Mouse (Mus musculus): ENCODE measurements at regions not wholly inside any gene's neighbourhood (a gene's known extent, or its start where the extent isn't known, plus 50 kb on each side); places are given as distances from the start of the nearest gene placed in this dataset.
"Not testable (repeated sequence)": the region's sequence is repeated elsewhere in the genome, so short reads cannot be mapped to it uniquely, and the experiment has no call there.

DNA sequence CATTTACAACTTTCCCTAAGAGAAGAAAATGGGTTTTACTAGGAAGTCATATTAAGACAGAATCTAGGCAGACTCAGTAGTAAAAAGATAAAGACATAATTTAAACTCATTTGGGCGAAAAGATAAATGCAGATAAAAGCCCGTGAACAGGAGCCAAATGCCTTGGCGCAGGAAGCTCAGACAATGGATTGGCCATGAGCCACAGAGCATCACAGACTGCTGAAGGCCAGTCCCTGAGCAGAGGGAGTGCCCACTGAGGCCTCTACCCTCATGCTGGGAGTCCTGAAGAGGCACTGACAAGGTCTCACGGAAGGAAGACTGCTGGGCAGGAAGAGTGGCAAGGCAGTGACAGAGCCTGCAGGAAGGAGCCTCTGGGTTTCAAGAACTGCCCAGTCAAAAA lies 136.0 kb upstream of the Ttc29 start:
- no peak for DNase-seq

GRCm38 (mm10) chr8:78081395-78081794 lies 131.7 kb upstream of the Ttc29 start:
- DNase-seq = not testable (repeated sequence)

- no peak for DNase-seq
Observed at GRCm38 (mm10) chr8:78083012-78083411, 130.1 kb upstream of the Ttc29 start.

- no peak for DNase-seq
Observed at GRCm38 (mm10) chr8:78086361-78086760, 126.7 kb upstream of the Ttc29 start.

GRCm38 (mm10) chr8:78090382-78091122 lies 122.5 kb upstream of the Ttc29 start:
- no peak for DNase-seq

GRCm38 (mm10) chr8:78096383-78096782 lies 116.7 kb upstream of the Ttc29 start:
- DNase-seq = no peak

GRCm38 (mm10) chr8:78098191-78098745 lies 114.8 kb upstream of the Ttc29 start:
- no peak for DNase-seq

GRCm38 (mm10) chr8:78099091-78099490 lies 114.0 kb upstream of the Ttc29 start:
- DNase-seq = no peak

DNA sequence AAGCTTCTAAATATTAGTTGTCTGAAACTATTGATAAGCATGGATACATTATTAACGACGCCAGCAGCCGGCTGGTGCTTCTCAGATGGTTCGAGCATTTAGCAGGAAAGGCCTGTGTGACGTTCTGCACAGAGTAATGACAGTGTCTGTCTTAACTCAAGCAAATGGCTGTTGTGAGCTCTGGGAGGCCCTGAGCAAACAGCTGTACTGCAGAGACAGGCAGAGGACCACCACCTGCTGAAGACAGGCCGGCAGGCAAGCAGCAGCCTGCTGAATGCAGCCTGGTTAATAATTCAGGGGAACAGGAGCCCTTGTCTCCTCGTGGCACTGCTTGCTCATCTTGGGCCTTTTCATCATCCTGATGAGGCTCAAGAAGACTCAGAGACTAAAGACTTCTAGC lies 105.8 kb upstream of the Ttc29 start:
- DNase-seq = no peak

DNA sequence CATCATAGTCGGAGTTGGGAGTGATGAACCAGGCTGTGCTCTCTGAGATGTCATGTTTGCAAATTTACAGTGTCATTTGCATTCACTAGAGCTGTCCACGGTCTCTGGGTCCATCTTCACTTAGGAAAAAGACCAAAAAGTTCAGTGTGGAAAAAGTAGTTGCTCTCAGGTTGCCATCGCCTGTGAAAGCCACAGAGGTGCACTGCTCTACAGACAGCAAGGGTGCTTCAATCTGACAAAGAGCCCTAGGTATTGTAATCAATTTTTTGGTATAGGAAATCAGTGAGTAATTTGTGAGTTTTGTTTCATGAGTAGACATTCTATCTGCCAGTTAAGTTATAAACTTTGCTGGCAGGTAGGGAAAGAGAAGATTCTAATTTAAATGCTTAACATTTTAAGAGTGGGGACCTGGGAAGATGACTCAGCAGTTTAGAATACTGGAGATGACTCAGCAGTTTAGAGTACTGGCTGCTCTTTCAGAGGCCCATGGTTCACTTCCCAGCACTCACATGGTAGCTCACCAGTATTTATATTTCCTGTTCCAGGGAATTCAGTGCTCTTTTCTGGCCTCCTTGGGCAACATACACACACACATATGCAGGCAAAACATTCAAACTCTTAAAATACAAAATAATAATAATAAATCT lies 103.0 kb upstream of the Ttc29 start:
- DNase-seq = no peak

DNA sequence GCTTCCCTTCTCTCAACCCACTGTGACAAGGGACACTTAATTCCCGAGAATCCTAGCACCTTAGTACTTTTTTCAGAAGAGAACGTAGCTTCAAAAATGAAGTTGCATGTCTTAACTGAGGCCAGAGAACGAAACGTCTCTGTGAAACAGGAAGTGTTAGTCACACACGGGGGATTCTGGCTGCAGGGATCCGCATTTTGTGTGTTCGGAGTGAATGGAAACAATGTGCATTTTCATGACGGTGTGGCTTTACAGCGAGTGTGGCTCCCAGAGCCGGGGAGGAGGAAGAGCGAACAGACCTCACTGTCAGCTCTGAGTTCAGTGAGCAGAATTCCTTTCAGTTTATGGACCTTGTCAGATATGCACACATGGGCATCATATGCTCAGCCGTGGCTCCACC lies 100.0 kb upstream of the Ttc29 start:
- no peak for DNase-seq

- DNase-seq = no peak
Observed at GRCm38 (mm10) chr8:78114512-78114911, 98.6 kb upstream of the Ttc29 start.

DNA sequence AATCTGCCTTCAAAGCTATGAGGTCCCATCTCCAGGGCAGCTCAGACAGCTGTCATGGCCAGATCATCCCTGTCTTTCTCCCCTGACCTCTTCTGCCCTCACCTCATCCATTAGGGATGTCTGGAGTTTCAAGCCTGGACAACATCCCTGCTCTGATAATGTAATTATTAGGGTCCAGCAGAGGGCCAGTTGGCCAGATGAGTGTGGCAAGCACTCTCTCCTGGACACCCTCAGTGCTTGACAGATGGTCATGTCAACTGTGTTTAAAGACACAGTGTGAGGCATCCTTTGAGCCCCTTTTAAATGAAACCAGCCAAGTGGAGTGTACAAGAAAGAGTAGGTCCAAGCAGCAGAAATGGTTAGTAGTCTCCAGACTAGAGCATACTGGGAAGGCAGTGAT lies 95.9 kb upstream of the Ttc29 start:
- no peak for DNase-seq

- no peak for DNase-seq
Observed at GRCm38 (mm10) chr8:78118493-78118892, 94.6 kb upstream of the Ttc29 start.

DNA sequence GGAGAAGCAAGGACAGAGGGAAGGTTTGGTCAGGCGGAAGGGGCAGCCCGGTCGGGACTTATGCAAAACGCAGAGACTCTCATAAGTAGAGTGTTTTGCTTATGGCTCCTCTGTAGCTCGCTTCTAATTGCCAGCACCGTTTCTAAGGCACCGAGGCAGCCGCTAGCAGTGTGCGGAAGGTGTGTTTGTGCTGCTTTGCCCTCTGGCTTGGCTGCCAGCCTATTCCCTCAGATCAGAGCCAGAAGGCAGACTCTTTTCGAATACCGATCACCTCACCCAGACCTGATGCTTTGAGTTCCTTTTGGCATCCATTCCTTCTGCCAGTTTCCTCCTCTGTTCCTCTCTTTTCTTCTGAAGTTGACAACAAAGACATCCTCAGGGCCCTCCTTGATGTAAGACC lies 93.4 kb upstream of the Ttc29 start:
- DNase-seq = no peak

DNA sequence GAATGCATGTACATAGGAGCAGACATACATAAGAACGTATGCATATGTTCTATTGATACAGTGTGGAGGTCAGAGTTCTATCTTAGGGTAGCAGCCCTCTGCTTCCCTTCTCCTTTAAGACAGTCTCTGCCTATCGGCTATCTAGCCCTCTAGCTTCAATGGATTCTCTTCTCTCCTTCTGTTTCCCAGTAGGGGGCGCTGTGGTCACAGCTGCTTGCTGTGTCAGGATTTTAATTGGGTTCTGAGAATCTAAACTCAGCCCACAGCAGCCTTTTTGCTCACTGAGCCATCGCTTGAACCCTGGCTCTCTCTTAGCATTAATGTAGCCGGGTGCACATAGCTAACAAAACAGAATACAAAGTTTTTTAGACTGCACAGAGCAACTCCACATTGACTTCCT lies 88.8 kb upstream of the Ttc29 start:
- DNase-seq = no peak

GRCm38 (mm10) chr8:78127852-78128251 lies 85.2 kb upstream of the Ttc29 start:
- DNase-seq = no peak

DNA sequence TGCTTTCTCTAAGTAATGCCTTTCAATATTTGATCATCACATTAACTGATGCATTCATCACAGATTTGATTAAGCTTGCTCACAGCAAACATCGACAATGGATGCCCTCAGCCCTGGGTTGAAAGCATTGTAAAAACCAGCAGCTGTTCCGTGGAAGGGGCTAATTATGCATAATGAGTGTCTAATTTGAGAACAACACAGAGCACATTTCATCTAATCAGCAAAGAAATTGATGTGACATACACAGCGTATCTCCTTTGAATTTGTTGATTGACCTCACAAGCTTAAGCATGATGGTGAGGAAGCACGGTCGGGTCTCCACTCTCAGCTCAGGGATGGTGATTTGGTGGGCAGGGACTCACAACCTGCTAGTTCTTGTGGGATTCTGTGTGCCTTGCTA lies 84.0 kb upstream of the Ttc29 start:
- no peak for DNase-seq

- DNase-seq = not testable (repeated sequence)
Observed at GRCm38 (mm10) chr8:78139514-78139913, 73.6 kb upstream of the Ttc29 start.

- DNase-seq = no peak
Observed at GRCm38 (mm10) chr8:78147170-78147569, 65.9 kb upstream of the Ttc29 start.

DNA sequence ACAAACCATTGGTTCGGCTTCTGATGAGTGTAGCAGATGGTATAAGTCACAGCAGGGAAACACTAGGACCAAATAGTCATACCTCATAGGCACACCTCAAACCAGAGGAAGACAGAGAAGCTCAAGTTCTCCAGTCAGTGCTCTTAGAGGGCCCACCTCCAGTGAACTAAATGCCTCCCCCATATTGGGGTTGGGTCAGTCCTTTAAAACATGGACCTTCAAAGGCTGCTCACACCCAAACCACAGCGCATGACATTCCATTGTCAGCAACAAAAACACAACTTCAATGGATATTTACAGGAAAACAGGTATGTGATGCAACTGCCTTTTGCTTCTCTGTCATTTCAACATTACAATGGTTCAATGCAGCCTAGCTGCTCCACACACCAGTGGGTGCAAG lies 65.1 kb upstream of the Ttc29 start:
- no peak for DNase-seq

DNA sequence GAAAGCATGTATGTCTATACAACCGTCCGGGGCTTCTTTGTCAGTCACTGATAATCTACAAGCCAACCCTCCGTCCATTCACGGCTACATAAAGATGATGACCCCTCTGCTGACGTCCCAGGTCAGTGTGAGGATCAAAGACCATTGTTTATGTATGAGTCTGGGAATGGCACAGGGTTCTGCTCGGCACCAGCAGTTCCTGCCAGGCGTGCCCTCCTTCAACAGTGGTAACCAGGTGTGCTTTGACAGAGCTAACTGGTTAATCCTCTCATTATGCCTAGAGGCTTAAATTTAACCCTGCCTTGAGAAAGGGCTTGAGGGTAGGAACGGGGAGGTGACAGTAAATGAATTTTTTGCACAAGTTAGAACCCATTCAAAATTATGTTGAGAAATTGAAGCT lies 58.2 kb upstream of the Ttc29 start:
- no peak for DNase-seq

DNA sequence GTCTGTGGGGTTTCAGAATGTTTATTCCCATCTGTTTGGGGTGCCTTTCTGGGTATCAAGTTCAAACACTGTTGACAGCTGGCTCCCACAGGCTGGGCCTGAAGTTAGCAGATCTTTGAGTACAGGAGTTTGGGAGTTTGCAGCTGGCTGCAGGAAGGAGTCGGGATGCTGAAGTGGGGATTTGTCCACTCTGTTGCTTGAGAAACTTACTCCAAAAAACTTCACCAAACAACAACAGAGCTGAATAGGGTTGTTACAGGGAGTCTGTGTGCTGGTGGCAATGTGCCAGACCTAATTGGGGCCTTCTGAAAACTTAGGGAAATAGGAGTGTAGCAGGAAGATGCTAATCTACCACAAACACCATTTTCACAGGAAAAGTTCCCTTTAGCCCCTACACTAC lies 51.1 kb upstream of the Ttc29 start:
- no peak for DNase-seq

DNA sequence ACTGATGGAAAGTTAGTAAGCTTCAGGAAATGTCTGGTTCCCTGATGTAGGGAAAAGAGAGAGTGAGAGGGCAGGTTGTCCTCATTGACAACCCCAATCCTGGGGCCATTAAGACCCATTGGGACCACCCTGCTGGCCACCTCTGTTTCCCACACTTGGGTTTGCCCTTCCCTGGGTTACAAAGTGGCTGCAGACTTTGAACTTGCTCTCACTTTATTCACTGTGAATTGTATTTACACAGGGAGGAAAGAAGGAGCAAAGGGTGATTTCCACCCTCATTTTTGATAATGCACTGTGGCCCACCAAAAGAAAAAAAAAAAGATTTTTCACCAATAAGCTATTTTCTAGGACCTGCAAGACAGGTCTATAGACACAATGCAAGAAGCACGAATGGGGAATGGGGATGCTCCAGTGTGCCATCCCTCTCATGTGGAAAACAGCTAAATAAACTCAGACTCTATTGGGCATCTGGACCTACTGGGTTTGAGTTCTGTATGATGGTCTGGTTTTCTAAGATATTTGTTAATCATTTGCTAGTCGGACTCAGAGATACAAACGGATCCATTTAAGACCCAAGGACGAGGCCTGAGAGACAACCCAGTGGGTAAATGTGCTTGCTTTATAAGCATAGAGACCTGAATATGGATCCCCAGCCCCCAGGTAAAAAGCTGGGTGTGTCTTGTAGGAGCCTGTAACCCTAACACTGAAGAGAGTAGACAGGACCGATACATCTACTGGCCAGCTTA lies 50.2 kb upstream of the Ttc29 start:
- no peak for DNase-seq

All from thymus, postnatal 36 days (tissue).